Mouse (Mus musculus) liver, adult (tissue): Measurements from ENCODE around the gene Tigd2.

Experiments
- GATA4 ChIP-seq: IDR thresholded peaks from 2 replicates; pipeline ENCODE4 v1.6.1; 2014; ENCODE audit warnings: mild to moderate bottlenecking, low read length; ENCODE audit not compliant: insufficient replicate concordance

Gene Tigd2

DNA sequence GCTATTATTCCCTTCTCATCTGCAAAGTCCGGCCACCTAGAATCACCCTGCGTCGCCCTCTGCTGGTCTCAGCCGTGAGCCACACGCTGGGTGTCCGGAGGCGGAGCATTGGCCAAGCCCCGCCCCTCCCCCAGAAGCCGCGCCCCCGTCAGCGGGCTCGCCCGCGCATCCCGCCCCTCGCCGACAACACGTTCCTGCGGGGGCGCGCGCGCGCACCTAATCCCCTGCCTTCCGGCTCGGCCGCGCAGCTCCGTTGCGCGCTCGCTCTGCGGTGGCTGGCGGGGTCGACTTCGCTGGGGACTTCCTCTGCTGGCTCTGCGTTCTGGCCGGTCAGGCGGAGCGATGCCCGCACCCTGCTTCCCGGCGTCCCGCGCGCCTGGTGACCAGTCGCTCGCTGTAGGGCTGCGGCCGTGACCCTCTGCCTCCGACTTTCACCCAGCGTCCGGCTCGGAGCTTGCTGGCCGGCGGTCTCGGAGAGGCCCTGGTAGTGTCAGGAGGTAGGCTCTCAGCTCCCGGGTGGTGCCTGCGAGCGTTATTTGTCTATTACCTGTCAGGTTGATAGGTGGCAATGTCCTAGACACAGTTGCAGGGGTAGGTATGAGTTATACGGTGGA is at the start of gene Tigd2:
Gene Tigd2 (plus strand): TSS at position 186 of the 614 bp plus-strand sequence.
- TF ChIP-seq GATA4, result peak; percentile 51; the same call in 1 of the 2 replicates

DNA sequence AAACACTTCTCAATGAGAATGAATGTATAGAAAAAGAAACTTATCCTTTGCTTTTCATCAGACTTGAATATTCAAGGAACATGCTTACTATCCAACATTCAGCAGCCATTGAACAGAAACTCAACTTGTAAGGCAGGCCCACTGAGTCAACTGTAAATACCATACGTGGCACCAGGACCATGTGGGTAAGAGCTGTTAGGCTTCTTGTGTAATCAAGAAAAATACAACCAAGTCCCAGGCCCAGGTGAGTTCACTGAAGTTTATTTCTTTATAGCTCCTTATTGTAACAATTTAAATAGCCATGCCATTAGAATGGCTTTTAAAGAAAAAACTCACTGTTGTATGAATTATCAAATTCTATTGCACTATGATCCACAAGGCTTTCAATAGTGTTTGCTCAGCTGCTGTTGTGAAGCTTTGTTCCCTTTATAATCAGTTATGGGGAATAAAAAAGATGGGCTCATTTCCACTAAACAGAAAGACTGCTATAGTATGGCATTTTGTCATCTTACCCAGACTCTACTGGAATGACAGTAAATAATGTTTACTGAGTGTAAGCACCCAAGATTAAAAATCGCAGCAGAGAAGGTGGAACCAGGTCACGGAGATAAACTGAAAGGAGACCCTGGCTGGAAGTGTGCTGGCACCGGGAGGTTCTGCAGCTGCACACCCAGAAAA is 46.7 kb upstream of the Tigd2 start:
- TF ChIP-seq GATA4, result no peak

DNA sequence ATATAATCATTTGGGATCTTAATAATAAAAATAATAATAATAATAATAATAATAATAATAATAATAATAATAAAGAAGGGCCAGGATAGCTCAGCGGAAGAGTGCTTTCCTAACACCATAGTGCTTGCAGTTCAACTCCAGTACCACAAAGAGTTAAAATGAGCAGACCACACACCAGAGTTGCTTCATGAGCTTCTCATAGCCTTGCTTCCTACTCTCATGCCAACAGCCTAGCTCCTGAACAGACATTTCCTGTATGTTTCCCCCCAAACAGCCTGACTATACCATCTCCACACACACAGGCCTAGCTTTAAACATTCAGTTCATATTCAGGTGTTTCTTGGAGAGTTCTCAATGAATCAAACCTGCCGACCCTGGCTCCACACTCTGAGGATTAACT is 45.8 kb upstream of the Tigd2 start:
- TF ChIP-seq GATA4, result no peak

DNA sequence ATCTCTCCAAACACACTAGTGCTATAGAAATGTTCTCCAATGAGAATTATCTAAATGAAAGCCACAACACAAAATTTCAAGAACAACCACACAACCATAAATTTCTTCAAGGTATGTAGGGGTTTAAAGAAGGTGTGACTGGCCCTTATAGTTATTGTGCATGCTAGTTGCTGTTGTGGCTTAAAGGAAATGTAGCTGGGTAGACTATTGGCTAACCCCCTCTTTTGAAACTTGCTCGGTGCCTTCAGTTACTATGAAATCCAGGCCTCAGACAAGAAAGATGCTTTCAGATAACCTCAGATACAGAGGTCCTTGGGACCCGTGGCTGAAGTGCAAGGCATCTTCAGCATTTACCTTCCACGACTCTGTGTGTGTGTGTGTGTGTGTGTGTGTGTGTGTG is 45.3 kb upstream of the Tigd2 start:
- TF ChIP-seq GATA4, result no peak

DNA sequence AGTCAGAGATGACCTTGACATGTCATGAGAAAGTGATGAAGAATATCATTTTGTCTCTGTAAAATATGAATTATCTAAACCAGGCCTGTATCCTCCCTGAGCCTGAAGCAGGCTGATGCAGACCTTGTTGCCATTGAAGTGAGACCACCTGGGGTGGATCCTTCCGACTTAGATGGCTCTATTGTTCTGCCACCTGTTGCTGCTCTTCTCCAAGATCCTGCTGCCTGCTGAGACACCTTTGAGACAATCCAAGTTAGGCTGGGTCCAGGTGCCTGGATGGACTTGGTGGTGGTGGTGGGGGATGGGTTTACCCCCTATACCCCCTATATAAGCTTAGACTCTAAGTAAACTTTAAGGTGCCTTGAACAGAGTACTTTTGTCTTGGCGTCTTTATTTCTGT is 39.7 kb upstream of the Tigd2 start:
- TF ChIP-seq GATA4, result no peak

DNA sequence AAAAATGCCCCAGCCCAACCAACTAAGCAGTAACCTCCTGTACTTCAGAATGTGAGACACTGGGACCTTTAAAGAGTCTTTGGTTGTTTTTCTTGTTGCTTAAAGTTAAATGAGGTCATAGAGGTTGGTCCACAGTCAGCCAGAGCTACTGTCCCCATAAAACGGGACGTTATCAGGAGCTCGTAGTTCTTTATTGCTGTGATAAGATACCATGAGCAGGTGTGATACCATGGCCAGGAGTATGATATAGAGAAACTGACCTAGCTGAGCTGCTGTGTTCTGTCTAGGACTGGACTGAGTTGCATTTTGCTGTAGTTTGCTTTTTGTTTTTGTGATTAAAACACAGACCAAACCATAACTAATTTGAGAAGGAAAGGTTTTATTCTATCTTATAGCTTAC is 37.4 kb upstream of the Tigd2 start:
- no peak for TF ChIP-seq GATA4

DNA sequence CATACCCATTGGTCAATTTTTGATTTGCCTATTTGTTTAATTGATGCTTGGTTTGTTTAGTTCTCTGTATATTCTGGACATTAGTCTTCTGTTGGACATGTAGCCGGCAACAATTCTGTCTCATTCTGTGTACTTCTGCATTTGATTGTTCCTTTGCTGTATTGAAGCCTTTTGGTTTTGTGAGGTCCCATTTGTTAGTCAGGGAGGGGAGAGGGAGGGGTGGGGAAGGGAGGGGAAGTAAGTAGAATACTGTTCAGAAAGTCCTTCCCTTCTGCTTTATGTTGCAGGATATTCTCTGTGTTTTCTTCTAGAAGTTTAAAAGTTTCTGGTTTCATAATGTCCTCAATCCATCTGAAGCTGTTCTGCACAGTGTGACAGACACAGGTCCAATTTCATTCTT is 34.7 kb upstream of the Tigd2 start:
- TF ChIP-seq GATA4, result no peak

DNA sequence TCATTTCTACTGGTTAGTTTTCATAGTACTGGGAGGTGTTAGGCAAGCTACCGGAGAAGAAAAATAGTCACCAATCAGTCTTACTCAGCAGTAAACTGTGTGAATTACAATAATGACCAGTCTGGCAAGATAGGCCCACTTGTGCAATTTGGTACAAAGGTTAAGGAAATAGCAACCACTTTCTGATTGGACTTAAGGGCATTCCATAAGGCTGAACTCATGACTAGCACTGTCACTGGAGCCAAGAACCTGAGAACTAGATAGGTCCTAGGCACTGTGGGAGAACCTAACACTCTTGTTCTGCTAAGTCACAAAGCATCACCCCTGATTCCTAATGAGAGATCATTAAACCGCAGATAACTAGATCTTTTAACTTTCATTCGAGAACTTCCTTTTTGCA is 30.6 kb upstream of the Tigd2 start:
- TF ChIP-seq GATA4, result no peak

DNA sequence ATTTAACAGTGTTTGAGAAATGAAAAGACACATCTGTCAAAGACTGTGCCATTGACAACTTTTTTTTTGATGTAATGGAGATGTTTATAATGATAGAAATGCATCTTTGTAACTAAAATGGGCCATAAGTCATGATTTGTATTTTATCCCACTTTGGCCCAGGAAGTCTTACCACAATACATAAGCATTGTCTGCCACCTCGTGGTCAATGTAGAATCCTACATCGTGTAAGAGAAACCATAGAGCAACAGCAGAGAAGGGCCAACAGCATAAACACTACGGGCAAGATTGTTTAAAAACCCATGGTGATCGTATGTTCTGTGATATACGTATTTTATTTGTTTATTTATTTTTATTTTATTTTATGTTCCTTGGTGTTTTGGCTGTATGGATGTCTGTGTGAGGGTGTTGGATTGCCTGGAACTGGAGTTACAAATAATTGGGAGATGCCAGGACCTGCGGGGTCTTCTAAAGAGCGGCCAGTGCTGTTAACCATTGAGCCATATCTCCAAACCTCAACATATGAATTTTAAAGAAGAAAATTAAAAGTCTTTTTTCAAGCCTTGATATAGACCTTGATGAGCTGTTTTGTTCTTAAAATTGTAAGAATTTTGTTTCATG is 28.2 kb upstream of the Tigd2 start:
- no peak for TF ChIP-seq GATA4

DNA sequence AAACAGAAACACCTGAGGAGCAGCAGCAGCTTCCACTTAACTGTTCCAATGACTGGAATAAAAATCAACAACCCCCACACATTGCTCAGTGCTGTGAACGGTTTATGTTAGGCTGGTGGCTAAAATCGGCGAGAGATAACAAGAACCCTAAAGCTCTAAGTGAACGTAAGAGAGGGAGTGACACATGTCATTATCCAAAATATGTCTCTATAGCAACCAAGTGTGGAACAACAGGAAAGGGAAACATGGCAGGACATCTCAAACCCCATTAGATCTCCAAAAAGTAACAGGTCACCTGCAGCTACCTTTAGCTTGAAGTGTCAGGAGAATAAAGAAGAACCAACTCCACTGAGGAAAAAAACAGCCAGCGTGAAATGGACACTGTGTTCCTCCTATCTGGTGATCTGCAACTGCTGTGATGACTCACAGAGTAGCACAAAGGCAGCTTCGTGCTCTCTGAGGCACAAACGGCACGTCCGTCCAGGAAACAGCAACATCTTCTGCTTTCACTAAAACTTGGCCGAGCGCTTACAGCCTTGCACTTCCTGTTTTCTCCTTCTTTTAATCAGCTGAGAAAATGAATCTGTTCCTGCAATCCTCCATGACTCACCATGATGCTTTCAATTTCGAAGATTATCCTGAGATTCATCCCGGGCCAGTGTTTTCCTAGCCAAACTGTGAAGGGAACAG is 23.5 kb upstream of the Tigd2 start:
- no peak; the same call in 1 of the 2 replicates for TF ChIP-seq GATA4

DNA sequence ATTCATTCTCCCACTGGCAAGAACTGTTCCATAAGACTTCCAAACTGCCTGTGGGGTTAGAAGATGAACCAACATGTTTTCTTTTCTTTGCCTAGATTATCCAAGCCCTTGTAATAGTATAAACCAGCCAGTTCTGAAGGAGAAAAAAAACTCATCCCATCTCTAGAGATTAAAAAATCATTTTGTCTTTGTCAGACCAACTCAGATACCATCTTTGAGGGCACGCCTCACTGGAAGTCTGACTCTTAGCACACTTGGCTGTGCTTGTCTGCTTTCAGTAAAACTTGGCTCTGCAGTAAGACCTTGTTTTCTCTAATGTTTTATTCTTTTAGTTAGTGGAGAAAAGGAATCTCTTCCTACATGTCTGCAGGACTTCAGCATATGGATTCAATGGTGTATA is 18.7 kb upstream of the Tigd2 start:
- no peak for TF ChIP-seq GATA4

DNA sequence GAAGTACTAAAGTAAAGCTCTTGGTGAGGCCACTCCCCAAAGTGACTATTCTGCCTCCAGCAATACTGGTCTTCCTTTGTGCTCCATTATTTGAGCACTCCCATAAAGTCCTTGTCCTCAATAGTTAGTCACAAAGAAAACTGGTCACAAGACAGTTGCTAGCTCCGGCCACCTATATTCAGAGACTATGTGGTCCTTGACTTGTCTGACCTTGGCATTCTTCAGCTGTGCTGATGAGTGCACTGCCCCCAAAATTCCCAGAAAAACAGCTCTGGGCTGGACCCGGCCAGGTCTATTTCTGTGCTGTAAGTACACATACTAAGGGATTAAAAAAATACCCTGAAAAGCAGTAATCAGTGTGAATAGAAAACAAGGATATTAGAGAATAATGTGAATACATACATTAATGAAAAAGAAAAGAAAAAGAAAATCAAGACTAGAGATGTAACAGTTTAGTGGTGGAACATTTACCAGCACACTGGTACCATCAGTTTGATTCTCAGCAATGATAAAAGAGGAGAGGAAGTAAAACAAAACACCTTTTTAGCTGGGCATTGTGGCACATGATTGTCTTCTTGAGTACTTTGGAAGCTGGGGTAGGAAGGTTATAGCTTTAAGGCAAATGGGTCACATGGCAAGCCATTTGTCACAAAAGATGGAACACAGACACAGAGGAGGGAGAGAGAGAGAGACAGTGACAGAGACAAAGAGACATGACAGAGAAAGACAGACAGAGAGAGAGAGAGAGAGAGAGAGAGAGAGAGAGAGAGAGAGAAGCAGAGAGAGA is 12.6 kb upstream of the Tigd2 start:
- no peak for TF ChIP-seq GATA4

DNA sequence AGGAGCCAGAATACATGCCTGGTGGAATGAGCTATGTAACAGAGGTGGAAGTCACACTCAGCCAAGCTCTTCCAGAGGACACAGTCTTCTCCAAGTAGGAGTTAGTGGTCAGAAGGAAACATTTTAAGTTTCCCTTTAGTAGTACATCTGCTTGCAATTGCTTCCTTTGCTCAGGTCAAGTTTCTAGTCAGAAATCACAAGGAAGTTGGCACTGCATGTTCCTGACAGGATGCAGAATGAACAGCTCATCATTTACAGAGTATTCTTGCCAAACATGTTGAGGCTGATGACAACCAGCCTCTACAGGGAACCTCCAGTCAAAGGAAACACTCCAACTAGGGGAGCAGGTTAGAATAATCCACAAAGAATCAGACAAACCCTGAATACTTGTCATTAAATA is 11.9 kb upstream of the Tigd2 start:
- no peak for TF ChIP-seq GATA4

DNA sequence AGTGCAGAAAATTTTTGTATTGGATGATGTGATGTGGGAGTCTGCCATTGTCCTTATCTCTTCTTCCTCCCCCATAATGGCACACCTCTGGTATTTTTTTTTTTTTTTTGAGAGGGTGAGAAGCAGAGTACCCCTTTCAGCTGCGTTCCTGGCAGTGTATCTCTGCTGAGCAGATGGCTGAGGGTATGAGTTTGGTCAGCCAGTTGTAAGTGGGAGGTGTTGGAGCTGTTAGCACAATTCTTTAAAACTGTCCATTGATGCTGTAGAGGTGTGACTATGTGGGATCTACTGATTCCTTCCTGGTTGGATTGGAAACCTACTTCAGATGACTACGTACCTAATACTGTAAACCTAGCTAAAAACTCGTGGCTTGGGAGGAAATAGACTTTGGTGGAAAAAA is 10.3 kb upstream of the Tigd2 start:
- no peak for TF ChIP-seq GATA4

DNA sequence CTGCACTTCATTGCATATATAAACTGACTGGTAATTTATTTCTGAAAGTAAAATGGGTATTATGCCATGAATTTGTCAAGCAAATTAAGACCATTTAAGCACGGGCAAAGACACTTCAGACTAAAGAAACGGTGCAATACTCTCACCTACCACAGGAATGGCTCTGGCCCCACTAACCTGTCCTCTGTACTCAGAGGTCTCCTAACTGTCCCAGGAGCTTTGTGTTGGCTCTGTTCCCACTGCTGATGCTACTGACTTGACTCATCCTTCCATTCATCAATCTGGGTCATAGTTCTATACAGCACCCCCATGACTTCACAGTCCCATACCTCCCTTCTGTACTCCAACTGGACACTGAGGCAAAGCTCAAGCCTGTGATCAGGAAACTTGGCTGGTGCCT is 9.6 kb upstream of the Tigd2 start:
- TF ChIP-seq GATA4, result no peak
